Mouse (Mus musculus) urinary bladder, postnatal 14 days (tissue): ENCODE measurements around the gene Slc25a11.

Experiments
- DNase-seq: peaks from one replicate; pipeline ENCODE4 v3.0.0; 2021; ENCODE audit warnings: low spot score

The Slc25a11 gene

DNA sequence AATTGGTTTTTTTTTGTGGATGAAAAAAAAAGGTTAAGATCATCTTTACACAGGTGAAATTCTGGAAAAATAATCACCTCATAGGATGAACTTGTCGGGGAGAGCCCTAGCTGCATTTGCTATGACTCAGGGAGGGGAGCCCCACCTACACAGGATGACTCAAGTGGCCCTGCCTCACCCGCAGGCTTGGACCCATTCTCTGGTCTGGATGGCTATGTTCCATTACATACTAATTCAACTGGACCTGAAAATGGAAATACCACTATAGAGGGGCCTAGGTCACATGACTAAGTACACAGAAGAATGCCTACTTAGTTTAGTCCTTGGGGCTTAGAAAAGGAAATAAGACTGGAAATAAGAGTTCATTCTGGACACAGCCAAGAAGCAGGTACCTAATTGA, 4.1 kb upstream of the Slc25a11 start:
- peak; percentile 60 for DNase-seq

DNA sequence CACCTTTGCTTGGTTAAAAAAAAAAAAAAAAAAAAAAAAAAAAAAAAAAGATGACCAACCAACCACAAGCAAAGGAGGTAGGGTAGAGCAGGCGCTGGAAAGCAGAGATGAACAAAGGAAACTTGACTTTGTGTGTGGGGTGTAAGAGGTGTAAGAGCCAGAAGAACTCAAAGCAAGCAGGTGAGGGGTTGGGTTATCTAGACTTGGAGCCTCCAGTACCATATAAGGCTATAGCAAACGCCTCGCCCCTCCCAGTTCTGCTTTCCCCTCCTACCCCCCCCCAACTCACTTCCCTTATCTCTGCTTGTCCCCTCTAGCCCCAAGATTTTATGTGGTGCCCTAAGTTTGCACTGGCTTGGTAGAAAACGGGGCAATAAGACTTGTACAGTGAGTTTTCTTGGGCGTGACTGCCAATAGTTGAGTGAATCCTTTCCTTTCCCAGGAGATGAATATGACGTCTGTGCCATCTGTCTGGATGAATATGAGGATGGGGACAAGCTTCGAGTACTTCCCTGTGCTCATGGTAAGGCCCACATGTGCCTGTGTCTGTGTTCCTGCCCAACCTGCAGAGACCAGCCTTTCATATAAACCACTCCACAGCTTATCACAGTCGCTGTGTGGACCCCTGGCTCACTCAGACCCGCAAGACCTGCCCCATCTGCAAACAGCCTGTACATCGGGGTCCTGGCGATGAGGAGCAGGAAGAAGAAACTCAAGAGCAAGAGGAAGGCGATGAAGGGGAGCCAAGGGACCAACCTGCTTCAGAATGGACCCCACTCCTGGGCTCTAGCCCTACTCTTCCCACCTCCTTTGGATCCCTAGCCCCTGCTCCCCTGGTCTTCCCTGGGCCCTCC, 3.3 kb upstream of the Slc25a11 start:
- DNase-seq, result no peak

DNA sequence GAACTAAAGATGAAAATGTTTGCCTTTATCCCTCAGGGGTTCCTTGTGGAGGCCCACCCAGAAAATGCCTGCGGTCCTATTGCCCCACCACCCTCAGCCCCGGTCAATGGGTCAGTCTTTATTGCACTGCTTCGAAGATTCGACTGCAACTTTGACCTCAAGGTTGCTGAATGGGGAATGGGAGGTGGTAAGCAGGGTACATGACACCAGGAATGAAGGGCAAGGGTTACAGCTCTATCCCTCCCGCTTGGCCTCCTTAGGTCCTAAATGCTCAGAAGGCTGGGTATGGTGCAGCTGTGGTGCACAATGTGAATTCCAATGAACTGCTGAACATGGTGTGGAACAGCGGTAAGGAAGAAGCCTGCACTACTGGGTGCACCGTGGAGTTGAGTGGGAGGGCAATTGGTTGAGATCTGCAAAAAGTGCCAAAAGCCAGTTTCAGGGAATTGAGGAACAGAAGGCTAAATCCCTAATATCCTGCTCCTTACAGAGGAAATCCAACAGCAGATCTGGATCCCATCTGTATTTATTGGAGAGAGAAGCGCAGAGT, 2.0 kb upstream of the Slc25a11 start:
- DNase-seq, result no peak

DNA sequence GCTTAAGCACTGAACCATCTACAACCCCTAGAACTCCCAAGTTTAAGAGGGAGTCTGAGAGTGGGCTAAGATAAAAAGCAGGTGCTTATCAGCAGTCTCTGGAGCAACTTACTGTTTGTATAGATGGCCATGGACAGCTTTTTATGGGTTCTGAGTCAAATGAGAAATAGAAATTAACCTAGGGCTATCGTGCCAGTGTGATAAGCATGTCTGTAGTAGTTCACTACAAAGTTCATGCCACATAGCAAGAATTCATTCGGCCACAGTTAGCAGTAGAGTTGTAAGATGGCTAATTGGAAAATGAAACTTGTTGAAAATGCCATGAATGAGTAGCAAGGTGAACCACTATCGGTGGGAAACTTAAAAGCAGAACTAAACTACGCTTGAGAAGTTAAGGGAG, 1.2 kb upstream of the Slc25a11 start:
- no peak for DNase-seq

DNA sequence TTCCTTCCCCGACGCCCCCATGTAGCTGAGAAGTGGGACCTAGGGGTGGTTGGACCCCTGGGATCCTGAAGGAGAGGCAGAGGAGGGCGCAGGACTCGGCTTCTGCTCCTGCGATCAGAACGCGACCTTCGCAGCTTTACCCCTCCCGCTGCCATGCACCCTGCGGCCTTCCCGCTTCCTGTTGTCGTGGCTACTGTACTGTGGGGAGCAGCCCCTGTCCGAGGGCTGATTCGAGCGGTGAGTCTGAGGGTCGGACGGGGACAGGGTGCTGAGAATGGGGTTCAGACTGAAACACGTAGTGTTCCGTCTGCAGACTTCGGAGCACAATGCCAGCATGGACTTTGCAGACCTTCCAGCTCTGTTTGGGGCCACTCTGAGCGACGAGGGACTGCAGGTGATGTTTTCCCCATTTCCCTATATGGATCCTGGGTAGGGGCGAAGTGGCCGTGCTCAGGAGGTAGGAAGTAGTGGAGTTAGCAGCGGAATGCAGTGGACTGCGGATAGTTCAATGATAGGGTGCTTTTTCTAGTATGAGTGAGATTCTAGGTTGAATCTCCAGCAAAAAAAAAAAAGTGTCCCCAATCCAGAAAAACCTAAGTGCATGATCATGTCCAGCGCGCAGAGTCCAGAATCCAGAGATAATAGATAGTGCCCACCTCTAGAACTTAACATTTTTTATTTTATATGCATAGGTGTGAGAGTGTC, 589 bp upstream of the Slc25a11 start:
- peak; percentile 31 for DNase-seq

DNA sequence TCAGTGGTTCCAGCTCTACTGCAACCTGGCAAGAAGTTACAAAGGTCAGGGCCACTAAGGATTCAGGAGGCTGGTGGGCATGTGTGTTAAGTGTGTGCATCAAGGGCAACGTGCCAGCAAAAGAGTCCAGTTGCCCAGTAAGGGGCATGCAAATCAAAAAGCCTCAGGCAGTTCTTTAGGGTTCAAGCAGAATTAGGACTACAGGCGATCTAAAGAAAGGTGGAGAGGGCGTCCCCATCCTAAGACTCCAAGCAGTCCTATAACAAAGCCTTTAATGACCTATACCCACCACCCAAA, 1.1 kb downstream of the Slc25a11 start:
- DNase-seq, result no peak

DNA sequence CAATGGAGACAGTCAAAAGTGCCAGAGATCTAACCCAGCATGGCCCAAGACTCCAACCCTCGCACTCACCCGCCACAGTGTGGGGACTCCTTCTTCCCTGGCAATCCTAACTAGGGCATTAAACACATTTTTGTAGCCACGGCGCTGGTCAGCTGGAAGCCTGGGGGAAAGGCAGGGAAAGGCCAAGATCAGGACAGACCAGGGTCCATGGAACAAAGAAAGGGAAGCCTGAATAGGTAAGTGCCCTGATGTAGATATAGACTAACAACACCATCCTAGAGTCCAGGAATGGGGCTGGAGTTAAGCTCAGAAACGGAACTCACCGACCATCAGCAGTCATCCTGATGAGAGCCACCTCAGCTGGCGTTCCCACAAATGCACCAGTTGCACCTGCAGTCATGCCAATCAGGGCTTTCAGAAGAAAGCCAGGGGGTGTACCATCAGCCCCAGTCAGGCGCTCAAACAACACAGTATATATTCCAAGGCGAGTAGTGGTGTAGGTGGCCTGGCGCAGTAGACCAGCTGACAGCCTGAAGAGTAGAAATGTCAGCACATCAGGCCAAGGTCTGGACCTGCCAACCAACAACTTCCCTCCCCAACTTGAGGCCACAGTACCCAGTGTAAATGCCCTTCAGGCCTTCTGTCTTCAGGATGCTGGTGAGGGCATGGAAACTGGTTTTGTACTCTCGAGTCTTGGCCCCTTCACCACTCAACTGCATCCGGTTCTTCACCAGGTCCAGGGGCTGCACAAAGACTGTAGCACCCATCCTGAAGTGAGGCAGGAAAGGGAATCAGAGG, 1.6 kb downstream of the Slc25a11 start:
- DNase-seq, result no peak

DNA sequence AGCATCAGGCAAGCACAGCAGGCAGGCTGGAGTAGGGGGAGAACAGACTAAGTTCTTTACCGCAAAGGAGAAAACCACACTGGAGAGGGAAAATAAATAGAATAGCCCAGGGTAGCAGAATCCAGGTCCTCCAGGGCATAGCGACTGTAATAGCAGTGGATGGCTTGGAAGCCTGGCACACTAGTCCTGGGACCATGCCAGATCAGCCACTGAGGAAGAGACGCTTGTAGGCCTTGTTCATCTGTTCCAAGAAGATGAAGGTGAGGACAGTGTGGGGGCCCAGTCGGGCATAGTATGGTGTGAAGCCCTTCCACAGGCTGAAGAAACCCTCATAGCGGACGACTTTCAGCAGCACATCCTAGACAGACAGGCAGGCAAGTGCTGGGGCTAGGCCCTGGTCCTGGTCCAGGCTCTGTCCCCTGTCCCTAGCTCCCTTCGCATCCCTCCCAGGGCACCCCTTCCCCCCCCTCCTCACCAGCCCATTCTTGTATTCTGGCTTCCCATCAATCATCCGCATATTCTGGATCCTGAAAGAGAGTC, 2.6 kb downstream of the Slc25a11 start:
- no peak for DNase-seq

DNA sequence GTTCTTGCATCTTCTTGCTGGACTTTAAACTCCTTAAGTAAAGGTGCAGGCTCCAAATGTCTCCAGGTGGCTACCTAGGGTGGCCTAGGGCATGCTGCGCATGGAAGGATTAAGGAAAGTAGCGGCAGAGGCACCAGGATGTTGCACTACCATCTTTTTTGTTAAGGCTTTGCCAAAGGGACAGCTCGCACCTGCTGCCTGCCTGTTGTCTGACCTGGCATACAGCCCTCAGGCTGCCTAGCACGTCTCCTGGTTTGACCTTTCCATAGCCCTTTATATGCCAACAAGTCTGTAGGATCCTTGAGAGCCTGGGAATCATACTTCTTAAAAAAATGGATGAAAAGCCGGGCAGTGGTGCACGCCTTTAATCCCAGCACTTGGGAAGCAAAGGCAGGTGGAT, 4.2 kb downstream of the Slc25a11 start:
- DNase-seq, result no peak

DNA sequence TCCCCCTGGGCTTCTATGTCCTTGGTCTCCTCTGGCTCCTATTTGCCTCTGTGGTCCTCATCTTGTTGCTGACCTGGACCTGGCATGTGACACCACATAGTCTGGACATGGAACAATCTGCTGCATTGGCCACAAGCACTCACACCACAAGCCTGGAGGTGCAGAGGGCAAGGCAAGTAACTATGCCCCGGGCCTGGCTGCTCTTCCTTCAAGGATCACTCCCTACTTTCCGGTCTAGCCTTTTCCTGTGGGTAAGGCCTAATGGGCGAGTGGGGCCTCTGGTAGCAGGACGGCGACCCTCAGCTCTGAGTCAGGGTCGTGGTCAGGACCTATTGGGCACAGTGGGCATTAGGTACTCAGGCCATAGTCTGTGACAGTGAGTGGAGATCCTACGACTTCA, 6.0 kb downstream of the Slc25a11 start:
- no peak for DNase-seq

DNA sequence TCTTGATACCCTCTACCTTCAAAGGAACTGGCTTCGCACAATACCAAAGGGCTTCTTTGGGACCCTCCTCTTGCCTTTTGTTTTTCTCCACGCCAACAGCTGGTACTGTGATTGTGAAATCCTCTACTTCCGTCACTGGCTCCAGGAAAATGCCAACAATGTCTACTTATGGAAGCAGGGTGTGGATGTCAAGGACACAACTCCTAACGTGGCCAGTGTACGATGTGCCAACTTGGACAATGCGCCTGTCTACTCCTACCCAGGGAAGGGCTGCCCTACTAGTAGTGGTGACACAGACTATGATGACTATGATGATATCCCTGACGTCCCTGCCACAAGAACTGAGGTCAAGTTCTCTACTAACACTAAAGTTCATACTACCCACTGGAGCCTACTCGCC, 7.3 kb downstream of the Slc25a11 start:
- DNase-seq, result no peak

DNA sequence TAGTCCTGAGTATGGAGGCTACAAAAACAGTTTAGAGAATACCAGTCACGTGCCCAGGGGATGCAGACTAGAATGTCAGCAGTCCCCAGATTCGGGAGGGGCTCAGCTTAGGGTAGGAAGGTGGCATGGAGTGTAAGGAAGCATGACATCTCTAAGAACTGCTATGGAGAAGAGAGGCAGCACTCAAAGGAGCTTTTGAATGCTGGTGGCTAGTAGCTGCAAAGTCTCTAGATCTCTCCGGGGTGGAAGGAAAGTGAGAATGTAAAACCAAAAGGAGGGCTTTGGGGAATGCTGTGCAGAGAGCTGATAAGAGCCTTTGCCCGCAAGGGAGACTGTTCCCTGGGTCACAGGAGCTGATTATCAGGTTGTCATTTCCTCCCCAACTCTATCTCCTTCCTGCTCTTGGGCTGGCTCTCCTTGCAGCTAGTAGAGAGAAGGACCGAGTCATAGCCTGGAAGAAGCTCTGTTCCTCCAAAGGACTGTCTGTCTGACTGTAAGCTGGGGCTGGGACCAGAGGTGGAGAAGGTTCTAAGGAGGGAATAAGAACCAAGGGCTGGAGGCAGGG, 8.5 kb downstream of the Slc25a11 start, which contains the start of gene Gp1ba:
TSS of gene Gp1ba (plus strand) at position 409 of the 565 bp plus-strand sequence.
- no peak for DNase-seq

DNA sequence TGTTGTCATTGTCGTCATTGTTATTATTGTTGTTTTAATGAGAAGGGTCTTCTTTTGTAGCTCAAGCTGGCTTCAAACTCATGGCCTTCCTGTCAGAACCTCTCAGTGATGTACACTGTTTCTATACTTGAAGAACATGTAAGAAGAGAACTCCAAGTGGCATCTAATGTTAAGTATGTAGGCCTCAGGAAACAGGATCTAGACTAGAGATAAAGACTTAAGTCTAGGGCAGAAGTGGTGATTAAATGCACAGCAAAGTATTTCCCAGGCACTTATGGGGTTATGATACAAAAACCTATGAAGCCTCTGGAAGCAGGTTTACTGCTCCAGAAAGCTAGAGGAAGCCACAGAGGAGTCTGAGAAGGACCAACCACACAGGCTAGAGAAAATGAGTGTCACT, 9.0 kb downstream of the Slc25a11 start:
- DNase-seq, result no peak

DNA sequence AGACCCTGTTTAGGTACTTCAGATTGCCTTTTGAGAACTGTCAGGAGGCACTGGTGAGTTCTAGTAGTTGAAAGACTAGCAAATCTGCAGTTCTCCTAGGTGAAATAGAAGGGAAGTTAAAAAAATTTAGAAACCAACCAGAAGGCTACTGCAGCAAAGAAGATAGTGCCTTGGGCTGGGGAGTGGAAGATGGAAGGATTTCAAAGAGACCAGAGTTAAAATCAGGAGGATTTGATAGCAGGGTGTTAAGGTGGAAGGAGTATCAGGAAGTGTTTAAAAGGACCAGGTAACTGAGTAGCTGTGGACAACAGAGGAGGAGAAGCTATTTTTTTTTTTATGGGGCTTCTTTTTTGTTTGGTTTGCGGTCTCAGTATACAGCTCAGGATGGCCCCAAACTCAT, 9.5 kb downstream of the Slc25a11 start:
- DNase-seq, result no peak

DNA sequence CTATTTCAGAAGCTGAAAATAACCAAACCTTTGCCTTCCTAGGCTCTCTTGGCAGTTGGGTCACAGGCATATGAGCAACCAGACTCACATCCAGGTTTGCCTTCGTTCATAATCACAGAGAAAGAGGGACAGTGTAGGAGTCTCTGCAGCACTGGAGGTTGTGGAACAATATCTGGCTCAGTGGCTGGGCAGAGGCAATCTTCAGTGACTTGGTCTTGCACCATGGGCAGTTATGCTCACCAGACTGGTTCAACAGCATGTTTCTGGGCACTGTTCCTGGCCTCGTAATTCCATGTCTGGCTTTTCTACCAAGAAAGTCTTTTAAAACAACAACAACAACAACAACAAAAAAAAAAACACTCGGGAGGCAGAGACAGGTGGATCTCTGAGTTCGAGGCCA, 11.7 kb downstream of the Slc25a11 start:
- DNase-seq, result peak; percentile 60

DNA sequence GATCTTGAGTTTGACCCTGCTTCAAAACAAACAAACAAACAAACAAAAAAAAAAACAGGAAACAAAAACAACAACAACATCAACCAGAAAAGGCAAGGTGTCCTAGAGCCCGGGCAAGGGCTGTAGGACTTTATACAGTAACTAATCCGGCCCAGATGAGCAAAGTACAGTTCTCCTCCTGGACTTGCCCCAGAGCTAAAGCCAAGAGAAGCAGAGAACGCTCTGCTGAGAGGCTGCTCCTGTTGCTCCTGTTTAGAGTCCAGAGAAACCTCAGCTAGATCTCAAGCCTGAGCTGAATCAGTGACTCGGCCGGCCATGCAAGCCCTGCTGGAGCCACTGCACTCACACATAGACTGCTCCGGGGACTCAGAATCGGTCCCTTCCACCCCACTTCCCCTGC, 17.1 kb downstream of the Slc25a11 start:
- no peak for DNase-seq

DNA sequence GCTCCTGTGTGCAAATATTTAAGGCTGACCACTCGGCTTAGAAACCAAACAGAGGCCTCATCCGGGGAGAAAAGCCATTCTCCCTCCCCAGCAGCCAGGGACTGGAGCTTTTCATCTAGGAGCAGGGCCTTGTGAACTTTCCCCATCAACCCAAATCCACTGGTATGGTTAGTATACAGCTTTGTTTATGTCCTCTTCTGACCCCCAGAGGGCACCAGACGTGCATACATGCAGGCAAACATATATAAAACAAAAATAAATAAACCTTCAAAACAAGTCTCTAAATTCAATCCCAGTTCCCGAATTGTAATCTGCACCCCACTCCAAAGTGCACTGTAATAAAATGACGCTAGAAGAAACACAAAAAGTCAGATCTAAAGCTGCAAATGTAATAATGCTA, 17.7 kb downstream of the Slc25a11 start:
- no peak for DNase-seq

DNA sequence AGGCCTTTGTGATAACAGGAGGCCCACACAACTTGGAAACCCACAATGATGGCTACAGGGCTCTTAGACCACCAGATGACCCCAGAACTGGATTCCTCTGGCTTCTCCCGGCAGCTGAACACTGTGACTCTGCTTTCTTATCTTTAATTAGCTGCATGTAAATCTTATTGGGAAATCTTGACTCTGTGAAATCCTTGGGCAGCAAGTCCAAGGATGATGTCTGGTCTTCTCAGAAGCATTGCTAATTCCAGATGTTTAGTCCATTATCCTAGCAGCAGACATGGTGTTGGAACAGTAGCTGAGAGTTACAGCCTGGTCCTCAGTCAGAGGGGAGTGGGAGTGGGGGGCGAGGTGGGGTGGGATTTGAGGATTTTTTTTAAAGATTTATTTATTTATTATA, 18.8 kb downstream of the Slc25a11 start:
- no peak for DNase-seq

DNA sequence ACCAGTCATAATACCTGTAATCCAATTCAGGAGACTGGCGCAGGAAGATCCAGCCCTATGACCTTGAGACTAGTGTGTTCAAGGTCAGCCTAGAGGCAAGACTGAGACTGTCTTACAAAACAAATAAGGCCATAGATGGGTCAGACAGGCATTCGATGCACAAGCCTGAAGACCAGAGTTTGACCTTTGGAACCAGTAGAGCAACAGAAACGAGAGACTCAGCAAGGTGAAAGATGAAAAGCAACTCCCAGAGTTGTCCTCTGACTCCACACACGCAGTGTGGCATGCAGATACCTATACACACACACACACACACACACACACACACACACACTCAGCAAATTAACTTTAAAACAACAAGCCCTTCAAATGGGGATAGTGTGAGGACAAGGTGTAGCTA, 20.4 kb downstream of the Slc25a11 start:
- no peak for DNase-seq

DNA sequence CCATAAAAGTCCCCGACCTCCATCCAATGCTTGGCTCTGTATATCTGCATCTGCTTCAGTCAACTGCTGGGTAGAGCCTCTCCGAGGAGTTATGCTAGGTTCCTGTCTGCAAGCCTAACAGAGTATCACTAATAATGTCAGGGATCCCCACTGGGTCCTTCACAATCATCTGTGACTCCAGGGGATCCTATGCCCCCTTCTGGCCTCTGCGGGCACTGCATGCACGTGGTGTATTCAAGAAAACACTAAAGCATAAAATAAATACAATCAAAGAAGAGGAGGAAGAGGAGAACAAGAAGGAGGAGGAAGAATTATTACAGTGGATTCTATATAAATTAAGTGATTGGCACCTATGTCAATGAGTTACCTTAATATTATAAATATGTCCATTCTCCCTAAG, 21.8 kb downstream of the Slc25a11 start:
- DNase-seq, result peak; percentile 50

DNA sequence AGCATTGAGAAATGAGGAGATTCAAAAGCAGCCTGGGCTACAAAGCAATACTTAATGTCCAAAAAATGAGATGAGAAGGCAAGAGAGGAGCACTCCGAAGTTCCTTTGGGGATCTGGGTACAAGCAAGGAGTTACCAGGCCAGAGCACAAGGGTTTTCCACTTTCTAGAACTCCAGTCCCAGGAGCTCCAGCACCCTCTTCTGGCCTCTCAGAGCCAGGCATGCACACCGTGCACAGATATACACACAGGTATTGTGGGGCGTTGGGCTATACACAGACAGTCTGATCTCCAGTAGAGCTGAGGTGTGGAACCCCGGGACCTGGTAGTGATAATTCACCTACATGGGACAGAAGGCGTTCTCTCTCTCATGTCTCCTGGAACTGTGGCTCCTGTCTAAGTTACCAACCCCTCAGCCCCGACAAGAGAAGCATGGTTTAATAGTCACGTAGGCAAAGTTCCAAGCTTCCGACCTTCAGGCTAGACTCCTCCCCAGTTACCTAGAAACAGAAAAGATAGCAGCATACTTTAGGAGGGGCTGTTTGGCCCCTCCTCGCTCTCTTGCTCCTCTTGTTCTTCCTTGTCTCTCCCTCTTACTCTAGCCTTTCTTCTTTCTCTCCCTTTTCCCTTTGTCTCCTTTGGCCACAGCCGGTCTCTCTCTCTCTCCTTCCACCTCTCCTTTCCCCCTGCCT, 24.1 kb downstream of the Slc25a11 start:
- DNase-seq, result no peak
